Mouse (Mus musculus): Measurements from ENCODE around the gene 1700024G13Rik.
"Not testable (repeated sequence)": the region's sequence is repeated elsewhere in the genome, so short reads cannot be mapped to it uniquely, and the experiment has no call there.

Gene 1700024G13Rik

DNA sequence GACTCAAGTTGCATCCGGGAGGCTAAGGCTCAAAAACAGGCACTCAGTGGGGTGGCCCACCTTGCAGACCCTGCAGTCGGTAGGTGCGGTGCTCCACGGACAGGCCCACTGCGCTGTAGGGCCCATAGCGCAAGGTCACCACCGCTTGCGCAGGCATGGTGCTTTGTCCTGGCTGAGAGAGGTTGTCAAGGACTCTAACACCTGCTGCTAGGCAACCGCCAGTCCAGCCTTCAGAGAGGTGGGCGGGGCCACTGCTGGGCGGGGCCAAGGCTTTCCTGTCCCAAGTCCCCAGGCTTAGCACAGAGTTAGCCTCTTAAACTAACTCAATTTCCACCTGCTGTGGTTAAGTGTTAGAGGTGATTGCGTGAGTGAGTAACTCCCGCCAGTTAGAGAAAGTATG is at the start of gene 1700024G13Rik:
1700024G13Rik (minus strand) TSS at position 196 of the 400 bp plus-strand sequence.
- DNase-seq: peak; percentile 29

DNA sequence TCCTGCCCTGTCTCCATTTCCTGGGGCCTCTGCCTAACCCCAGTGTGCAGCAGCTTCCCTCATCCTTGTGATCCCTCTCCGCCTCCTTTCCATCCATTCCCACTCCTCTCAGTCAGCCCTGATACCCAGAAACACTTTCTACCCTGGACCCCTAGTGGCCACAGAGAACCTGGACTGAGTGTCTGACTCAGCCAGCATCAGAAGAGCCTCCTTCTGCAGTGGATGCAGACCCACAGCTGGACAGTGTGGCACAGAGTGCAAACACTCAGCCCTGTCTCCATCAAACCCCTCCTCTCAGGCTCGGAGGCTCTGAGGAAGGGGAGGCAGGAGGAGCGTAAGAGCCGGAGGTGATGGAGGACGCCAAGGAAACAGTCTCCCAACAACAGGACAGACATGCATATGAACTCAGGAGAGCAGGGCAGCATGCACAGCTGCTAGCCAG is 49.2 kb upstream of the 1700024G13Rik start:
- DNase-seq: no peak

DNA sequence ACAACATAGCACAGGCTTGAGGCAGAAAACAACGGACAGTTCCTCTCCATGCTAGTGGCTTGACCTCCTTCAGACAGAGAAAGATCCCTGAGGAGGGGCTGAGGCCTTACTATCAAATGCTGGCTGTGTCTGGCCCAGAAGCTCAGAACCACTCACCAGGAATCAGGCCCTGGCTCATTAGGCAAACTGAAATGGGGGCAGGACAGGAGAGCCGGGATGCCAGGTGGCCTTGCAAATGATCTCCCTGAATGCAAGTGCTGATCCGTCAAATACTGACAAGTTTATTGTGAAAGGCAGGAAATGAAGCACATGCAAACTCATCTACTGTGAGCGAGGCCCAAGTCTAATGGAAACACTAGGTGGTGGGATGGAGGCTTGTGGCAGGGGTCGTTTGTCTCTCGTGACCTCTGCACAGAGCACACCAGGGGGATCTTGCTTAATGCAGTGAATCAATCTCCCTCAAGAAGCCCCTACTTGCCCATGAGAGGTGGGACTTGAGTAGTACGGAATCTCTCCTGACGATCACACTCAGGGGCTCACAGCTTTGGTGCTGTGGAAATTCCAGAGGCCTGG is 40.9 kb upstream of the 1700024G13Rik start:
- DNase-seq: no peak

DNA sequence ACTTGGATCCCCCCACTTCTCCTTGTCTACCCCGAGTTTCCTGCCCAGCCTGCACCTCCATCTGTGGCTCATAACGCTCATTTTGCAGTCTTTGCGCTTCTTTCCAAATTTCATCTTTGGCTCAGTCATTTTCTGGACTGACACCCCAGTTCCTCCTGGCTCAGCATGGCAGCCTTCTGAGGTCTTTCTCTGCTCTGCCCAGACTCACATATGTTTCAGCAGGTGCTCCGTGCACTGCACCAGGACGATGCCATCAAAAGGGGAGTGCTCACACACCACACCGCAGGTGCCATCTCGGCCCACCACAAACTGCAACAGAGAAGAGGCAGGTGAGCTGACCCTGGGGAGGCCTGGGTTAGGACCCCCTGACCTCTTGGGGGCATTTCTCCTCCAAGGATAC is 35.8 kb upstream of the 1700024G13Rik start:
- DNase-seq: no peak

DNA sequence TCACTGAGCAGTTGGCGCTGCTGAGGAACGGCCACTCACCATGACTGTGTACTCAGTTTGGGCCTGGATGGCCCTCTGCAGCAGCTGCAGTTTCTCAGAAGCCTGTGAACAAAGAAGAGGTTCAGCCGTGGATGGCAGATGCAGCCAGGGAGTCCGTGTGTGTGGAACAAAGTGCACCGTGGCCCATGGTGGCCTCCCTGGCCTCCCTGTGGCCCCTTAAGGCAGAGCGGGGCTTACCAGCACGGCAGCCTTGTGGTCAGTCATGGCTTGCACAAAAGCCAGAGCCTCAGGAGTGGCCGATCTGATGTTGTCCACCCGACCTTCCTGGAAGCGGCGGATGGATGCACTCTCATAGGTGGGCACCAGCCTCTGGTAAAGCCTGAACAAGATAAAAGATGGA is 30.6 kb upstream of the 1700024G13Rik start:
- no peak for DNase-seq

DNA sequence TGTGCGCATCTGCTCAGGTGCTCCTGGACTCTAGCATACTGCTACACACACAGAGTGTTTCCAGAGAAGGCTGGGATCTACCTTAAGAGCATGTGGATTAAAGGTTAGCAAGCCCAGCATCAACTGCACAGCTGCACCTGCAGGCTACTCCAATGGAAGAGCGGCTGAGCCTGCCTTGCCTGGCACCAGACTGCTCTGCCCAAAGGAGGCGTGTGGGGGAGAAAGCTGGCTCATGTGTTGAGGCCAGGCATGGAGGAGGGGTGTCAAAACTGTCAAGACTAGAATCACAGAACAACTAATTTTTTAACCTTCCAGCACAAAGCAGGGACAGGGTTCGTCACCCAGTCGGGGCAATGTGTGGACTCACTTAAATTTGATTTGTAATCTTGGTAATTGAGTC is 23.9 kb upstream of the 1700024G13Rik start:
- no peak for DNase-seq

DNA sequence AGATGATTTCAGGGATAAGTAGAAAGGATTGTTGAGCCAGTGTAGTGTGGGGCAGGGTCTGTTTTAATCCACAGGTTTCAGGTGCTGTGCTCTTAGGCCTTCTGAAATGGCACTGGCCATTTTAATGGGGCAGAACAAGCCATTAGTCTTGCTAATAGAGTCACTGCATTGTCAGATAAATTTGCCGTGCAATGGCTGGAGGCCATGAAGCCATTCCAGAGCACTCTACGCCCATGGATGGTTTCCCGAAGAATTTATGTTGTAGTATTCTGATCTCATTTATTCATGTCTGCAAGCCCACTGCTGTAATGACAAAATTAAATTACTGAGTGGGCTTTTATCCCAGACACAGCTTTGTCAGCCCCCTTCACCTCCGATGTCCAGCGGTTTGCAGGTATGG is 21.9 kb upstream of the 1700024G13Rik start:
- DNase-seq: no peak

DNA sequence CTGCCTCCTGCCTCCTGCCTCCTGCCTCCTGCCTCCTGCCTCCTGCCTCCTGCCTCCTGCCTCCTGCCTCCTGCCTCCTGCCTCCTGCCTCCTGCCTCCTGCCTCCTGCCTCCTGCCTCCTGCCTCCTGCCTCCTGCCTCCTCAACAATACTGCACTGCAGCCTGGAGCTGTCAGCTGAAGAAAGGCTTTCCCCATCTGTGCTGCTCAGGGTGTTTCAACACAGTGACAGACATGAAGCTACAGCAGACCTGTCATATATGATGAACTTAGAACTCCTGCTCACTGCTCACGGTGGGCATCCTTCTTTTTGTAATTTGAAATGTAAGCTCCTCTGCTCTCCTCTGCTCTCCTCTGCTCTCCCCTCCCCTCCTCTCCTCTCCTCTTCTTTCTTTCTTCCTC is 17.2 kb upstream of the 1700024G13Rik start:
- DNase-seq: not testable (repeated sequence)

DNA sequence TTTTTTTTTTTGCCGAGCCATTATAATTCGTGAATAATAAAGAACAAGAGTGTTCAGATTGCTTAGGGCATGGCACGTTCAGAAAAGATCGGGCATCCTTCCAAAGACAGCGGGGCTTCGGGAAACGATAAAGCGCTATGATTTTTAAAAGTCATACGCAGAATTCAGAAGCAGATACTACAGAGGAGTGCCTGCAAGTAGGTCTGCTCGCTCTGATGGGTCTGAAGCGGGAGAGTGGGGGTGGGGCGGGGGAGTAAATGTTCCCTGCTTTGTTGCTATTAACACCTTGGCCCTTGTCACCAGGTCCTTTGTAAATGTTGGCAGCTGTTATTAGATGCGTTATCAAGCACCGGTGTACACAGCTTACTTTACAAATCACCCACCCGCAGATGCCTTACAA is 6.6 kb downstream of the 1700024G13Rik start:
- DNase-seq: no peak

DNA sequence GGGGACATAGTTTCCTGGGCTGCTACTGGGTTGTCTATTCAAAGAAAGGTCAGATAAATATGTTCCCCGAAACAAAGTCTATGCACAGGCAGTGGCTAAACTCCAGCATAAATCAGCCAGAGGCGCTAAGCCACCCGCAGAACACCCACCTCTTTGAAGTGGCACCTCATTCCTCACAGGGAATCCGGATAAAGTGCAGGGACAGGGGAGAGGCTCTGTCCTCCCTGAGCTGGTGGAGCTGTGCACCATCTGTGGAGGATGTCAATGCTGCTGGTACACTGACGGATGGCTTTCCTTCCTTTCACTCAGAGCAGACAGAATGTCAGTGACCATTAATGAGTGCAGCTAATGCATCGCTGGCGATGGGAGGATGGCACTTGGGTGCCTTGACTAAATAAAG is 7.1 kb downstream of the 1700024G13Rik start:
- no peak for DNase-seq

DNA sequence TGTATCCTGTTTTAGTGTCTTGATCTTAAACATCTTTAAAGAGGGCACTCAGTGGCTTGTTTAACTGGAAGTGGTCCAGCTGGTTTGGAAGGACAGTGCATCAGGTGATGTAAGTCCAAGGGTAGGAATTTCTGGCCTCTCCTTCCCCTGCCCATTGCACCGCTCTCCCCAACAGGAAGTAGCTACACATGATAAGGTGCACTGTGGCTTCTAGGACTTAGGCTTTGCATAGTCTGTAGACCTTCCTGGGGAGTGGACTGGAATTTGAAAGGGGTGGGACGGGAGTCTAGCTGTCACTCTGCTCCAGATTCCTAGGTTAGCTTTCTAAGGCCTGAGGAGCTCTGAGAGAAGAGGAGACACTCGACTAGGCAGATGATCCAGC is 8.1 kb downstream of the 1700024G13Rik start:
- DNase-seq: no peak

DNA sequence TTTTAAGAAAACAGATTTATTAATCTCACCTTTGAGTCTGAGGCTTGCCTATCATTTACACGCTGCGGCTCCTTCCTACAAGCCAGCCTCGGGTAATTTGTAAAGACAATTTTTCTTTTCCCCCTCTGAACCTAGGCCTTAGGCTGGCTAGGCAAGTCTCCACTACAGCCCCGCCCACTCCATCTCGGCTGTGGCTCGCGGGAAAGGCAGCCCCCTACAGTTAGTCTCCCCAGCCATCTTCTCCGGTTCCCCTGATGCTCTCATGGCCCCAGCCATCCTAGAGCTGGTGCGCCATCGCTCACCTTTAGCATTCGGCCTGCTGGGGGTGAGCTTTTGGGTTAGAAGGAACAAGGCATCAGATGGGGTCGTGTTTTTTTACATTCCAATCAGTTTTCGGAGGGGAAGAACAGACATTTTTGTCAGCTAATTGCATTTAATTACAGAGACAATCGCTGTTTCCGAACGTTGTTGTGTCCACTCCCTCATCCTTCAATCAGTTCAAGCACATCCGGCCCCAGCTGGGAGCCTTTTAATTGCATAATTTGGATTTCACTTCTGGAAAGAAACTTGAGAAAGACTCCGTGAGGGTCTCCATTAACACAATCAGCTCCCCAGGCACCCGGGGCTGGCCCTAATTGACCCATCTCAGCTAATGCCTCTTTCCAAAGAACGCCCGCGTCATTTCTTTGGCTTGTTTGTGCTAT is 8.6 kb downstream of the 1700024G13Rik start:
- DNase-seq: no peak

DNA sequence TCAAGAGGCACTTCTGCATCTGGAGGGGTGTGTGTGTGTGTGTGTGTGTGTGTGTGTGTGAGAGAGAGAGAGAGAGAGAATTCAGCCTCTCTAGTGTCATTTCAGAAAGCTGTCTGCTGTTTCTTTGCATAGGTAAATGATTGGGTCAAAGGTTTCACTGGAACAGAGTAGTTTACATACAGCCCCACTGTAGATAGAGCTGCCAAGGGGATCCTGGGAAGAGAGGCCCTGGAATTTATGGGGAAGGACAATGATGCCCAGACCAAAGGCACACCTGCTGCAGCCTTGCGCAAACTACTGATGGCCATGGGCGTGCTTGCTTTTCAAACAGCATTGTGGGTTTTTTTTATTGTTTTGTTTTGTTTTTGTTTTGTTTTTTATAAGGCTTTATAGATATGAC is 15.7 kb downstream of the 1700024G13Rik start:
- no peak for DNase-seq

DNA sequence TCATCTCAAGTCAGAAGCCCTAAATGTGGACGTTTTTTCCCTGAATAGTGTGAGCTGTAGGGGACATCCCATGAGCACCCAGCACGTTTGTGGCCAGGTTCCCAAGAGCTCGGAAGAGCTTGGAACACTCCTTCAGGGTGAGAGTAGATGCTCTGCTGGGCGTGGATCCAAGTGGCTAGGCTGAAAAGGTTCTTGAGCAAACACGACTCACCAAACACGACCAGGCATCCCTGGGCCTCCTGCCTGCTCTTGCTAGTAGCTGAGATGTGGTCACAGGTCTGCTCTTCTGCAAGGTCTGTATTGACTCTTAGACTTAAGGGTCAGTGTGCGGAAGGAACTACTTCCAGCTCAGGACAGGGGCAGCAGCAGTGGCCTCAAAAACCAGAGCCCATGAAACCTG is 18.4 kb downstream of the 1700024G13Rik start:
- no peak for DNase-seq

DNA sequence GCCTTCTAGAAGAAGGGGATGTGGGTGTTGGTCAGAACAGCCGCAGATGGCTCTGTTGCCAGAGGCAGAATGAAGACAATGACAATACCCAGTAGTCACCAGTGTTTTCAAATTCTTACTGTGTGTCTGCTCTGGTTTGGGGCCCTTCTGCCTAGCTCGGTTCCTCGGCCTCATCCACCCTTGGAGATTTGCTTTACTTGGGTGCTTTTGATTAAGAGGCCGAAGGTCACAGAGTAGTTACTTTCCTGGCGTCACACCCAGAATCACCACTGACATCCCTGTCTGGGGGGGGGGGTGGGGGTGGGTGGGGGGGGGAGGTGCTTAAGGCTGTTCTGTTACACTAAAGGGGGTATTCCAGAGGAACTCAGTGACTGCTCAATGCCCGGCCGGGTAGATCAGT is 23.8 kb downstream of the 1700024G13Rik start:
- no peak for DNase-seq

DNA sequence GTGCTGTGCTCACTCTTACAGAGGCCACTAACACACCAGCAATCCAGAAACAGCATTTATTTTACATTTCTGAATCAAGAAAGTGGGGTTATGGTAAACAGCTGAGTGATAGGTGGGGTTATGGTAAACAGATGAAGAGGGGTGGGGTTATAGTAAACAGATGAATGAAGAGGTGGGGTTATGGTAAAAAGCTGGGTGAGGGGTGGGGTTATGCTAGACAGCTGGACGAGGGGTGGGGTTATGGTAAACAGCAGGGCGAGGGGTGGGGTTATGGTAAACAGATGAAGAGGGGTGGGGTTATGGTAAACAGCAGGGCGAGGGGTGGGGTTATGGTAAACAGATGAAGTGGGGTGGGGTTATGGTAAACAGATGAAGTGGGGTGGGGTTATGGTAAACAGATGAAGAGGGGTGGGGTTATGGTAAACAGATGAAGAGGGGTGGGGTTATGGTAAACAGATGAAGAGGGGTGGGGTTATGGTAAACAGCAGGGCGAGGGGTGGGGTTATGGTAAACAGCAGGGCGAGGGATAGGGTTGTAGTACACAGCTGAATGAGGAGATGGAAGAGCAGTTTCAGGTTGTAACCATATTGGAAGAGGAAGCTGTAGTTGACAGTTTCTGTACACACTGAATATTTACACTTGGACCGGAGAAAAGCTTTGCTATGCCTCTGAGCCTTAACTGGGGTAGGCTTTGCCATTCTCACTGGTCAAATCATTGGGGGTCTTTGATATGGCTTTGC is 36.8 kb downstream of the 1700024G13Rik start:
- not testable (repeated sequence) for DNase-seq

DNA sequence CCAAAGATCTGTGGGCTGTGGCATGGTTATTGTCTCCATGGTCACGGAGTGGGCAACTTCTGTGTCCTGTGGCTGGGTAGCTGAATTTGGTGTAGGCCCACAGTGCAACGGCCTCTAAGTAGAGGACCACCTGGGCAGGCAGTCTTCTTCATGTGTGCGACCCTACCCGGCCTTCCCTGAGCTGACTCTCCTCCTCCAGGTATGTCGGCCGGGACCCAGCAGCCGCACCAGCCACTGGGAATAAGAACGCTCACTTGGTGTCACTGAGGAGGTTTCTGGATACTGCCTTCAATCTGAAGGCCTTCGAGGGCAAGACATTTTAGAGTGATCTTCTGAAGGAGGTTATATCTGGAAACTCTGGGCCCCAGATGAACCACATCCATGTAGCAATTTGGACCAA is 40.9 kb downstream of the 1700024G13Rik start:
- DNase-seq: no peak

DNA sequence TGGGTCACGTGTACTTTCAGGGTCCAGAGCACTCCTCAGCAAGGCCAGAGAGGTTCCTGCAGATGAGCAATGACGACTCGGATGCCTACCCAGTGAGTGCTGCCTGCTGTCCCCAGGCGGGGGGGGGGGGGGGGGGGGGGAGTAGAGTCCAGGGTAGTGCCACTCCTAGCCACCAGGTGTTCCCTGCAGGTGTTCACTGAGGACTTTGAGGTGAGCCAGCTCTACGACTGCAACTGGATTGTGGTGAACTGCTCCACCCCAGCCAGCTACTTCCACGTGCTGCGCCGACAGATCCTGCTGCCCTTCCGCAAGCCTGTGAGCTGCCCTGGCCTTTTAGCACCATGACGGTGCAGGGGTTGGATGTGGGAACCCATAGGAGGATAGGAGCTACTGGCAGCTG is 43.5 kb downstream of the 1700024G13Rik start:
- no peak for DNase-seq

DNA sequence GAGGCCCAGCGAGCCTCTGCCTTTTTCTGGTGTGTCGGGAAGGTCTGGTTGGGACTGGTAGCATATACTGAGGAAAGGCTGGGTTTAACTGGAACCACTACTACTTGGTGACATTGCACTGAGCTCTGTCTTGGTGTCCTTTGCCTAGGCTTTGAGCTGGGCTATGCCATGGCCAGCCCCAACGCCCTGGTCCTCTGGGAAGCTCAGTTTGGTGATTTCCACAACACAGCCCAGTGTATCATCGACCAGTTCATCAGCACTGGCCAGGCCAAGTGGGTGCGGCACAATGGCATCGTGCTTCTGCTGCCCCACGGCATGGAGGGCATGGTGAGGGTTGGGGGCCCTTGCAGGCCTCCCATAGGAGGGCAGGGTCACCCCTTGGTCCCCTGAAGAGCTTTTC is 44.0 kb downstream of the 1700024G13Rik start:
- no peak for DNase-seq

DNA sequence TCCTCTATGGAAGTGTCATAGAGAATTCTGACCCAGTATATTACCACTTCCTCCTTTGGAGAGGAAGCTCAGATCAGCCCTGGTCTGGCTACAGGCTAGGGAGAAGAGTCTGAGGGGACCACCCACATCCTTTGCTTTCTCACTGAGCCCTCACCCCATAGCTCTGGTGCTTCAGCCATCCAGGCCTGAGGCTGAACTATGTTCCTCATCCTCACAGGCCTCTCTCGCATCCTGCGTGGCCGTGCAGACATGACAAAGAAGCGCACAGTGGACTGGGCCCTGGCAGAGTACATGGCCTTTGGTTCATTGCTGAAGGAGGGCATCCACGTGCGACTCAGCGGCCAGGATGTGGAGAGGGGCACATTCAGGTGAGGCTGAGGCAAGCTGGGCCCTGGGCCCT is 46.4 kb downstream of the 1700024G13Rik start:
- no peak for DNase-seq

DNA sequence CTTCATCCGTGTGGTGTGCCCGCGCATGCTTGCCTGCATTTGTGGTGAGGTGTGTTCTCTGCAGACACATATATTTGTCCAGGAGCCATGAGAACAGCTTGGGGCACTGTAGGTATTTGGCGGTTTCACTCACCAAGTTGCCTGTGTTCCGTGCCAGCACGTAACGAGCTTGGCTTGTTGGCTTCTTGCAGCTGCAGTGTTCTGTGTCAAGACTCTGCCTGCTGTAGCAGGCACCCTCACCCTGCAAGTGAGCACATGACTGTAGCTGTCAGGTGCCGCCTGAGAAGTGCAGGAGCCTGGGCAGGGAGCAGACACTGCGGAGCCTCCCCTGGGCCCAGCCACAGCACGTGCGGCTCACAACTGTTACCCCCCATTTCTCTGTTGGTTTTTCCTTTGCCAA is 51.6 kb downstream of the 1700024G13Rik start:
- no peak for DNase-seq

DNA sequence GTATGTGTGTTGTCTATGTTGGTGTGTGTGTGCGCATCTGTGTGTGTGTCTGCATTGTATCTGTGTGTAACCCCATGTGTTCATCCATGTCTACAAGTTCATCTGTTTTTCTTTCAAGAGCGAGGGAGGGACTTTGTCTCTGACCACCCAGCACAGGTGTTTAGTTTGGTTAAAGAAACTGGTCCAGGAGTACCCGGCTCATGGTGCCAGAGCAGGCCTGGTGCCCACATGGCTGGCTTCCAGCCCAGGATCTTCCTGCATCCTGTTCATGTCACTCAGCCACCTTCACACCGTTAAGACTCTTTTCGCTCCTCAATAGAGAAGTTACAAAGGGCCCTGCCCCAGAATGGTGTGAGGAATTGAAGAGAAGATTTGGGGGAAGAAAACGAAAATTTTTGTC is 52.2 kb downstream of the 1700024G13Rik start:
- DNase-seq: no peak

DNA sequence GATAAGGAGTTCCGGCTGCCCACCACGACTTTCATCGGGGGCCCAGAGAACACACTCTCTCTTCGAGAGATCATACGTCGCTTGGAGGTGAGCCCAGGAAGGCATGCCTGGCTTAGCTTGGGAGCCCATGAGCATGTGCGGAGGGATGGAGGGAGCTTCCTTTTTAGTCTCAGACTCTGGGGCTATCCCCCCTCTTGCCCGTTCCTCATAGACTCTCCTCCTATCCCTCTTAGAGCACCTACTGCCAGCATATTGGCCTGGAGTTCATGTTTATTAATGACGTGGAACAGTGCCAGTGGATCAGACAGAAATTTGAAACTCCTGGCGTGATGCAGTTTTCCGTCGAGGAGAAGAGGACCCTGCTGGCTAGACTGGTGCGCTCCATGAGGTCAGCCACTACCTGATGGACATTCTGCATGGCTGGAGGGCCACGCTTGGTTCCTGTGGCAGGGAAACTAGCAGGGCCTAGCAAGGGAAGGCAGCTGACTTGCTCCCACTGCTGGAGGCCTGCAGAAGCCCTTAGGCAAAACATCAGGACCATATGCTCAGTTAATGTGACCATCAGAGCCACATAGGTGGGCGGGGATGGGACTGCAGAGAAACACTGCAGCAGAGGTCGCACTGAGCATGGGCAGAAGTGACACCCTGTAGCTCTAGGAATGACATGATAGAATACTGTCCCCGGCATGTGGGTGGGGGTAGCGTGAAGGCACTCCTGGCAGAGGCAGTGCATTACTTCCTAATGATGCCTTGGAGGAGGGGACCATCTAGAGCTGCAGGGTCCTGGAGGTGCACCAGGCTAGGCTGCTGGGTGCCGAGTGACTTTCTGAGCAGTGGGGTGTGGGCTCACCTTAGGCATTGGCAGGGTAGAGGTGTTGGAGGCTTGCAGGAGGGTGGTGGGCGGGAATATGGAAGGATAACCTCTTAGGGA is 55.4 kb downstream of the 1700024G13Rik start:
- no peak for DNase-seq

Measured in thymus, postnatal 25 days (tissue).